Mouse (Mus musculus): ENCODE results near the gene Entpd6. TPM values are rescaled to one million over a fixed set of nuclear protein-coding genes. Genes with fewer than 3 reads are reported as not detected.
A peak's percentile ranks its signal among the peaks of the same experiment; 100 is the strongest.

Entpd6 gene
- polyA plus RNA-seq, 1 experiment from 2014 or later, result 31.2 TPM

DNA sequence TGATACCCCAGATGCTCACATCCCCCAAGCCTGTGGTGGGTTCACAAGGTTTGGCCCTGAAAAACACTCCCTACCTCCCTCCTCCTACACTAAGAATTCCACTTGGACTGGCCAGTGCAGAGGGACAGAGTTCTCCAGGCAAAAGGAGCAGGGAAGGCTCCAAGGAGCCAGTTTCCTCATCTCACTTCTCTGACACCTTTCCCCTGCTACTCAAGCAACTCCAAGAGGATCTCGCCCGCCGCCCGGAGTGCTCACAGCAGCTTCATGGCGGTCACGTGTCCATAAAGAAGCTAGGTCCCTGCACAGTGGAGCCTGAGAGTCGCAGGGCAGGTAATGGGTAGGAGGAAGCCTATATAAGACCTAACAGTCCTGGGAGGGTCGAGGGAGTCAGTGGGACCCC lies 23.2 kb downstream of the Entpd6 start:
- Histone ChIP-seq H3K9me3 (ENCODE audit: control insufficient read depth, low read length) (no peaks in the 10 kb centered on the region), H3K36me3 (ENCODE audit: control insufficient read depth, insufficient read depth, low read length) (peaks cover 3% of the 10 kb centered on the region; the same call in 1 of the 2 replicates), H3K4me1 (ENCODE audit: control insufficient read depth, insufficient read depth, low read length) (no peaks in the 10 kb centered on the region), H3K27ac (ENCODE audit: low read depth, low read length) (no peak overlapping the region), H3K9ac (ENCODE audit: low read length) (no peak overlapping the region), H3K27me3 (ENCODE audit: control insufficient read depth, insufficient read depth, low read length) (no peaks in the 10 kb centered on the region), H3K4me2 (ENCODE audit: low read depth) (no peak overlapping the region), H3K4me3 (ENCODE audit: low read depth, low read length) (no peak overlapping the region)
- DNase-seq (ENCODE audit: low spot score) (no peak), ATAC-seq (ENCODE audit: insufficient read depth, low FRiP score, low TSS enrichment) (no peak)
- WGBS, result 92% methylated on average over 8 of the region's 8 CpGs

DNA sequence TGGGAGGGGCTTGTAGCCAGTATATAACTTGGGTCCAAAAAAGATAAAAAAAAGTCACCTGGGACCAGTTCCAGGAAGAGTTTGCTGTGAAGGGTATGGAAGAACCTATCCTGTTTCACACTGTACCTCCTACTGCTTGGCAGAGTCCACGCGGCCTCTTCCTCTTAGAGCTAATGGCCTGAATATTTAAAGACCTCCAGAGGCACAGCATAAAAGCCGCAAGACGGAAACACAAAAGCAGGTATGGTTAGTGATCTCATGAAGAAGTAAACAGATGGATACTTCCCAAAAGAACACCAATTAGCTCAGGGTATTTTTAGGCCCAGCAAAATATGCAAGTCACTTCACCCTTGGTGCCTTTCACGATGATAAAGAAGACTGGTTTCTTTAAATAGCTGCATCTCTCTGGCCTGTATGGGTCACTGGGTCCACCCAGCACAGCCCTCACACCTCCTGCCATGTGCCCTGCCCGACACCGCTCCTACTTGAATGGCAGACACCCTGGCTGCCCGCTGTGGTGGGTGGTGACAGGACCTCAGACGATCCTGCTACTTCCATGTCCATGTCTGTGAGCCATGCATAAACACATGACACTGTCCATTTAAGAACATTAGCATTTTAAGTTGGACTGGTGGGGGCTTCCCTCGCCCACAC lies 23.8 kb downstream of the Entpd6 start:
- DNase-seq (ENCODE audit: low spot score), result no peak
- Histone ChIP-seq H3K27me3 (ENCODE audit: control insufficient read depth, insufficient read depth, low read length) (no peaks in the 10 kb centered on the region), H3K4me3 (ENCODE audit: low read depth, low read length) (no peak overlapping the region), H3K9ac (ENCODE audit: low read length) (no peak overlapping the region), H3K4me1 (ENCODE audit: control insufficient read depth, insufficient read depth, low read length) (no peaks in the 10 kb centered on the region), H3K4me2 (ENCODE audit: low read depth) (no peak overlapping the region), H3K36me3 (ENCODE audit: control insufficient read depth, insufficient read depth, low read length) (peaks cover 3% of the 10 kb centered on the region; the same call in 1 of the 2 replicates), H3K9me3 (ENCODE audit: control insufficient read depth, low read length) (no peaks in the 10 kb centered on the region), H3K27ac (ENCODE audit: low read depth, low read length) (no peak overlapping the region)
- no peak for ATAC-seq (ENCODE audit: insufficient read depth, low FRiP score, low TSS enrichment)
- 82% methylated on average over 10 of the region's 10 CpGs for WGBS

DNA sequence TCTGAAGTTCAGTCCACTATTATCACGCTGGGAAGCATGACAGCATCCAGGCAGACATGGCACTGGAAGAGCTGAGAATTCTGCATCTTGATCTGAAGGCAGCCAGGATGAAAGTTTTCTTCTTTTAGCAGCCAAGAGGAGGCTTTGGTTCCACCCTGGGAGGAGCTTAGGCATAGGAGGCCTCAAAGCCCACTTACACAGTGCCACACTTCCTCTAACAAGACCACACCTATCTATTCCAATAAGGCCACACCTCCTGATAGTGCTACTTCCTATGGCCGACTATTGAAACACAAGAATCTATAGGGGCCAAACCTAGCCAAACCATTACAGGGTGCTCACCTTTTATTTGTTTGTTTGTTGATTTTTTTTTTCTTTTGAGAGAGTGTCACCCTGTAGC lies 34.0 kb downstream of the Entpd6 start:
- WGBS, result 81% methylated on average over 2 of the region's 2 CpGs
- H3K27me3 ChIP-seq (ENCODE audit: control insufficient read depth, insufficient read depth, low read length), result no peaks in the 10 kb centered on the region
- H3K36me3 ChIP-seq (ENCODE audit: control insufficient read depth, insufficient read depth, low read length), result no peaks in the 10 kb centered on the region
- DNase-seq (ENCODE audit: low spot score) (no peak), ATAC-seq (ENCODE audit: insufficient read depth, low FRiP score, low TSS enrichment) (no peak)
- H3K4me1 ChIP-seq (ENCODE audit: control insufficient read depth, insufficient read depth, low read length), result peaks cover 4% of the 10 kb centered on the region
- H3K9ac ChIP-seq (ENCODE audit: low read length), result no peak overlapping the region
- no peak overlapping the region for H3K4me3 ChIP-seq (ENCODE audit: low read depth, low read length)
- no peaks in the 10 kb centered on the region for H3K9me3 ChIP-seq (ENCODE audit: control insufficient read depth, low read length)
- no peak overlapping the region for H3K27ac ChIP-seq (ENCODE audit: low read depth, low read length)
- no peak overlapping the region for H3K4me2 ChIP-seq (ENCODE audit: low read depth)

DNA sequence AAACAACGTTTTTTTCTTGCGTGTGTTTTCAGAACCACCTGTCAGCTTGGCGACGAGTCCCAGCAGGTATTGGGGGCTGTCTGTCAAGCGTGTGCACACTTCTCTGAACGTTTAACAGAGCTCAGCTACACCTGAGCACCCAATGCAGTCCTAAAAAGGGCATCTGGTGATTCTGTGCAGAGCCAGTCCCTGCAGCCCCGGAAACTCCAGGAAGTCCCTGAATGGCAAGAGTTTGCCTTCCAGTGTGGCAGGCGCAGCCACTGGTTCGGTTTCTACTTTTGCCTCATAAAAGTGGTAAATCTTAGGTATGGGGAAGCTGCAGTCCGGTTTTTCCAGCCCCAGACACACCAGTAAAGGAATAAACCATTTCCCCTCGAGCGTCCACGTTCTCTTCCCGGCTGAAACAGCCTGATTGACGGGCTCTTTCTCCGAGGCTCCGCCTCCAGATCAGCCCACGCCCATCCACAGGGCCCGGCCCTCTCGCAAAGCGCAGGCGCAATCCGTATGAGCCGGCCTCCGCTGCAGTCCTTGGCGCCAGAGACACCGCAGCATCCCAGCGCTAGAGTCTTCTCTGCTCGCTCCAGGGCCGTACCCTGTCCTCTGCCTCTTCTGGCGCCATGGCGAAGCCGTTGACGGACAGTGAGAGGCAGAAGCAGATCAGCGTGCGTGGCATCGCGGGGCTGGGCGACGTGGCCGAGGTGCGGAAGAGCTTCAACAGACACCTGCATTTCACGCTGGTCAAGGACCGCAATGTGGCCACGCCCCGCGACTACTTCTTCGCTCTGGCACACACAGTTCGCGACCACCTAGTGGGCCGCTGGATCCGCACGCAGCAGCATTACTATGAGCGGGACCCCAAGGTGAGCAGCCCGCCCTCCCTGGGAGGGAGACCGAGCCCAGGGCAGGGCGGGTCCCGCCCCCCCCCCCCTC lies 37.7 kb downstream of the Entpd6 start, which contains the start of gene Pygb:
Gene Pygb (plus strand): TSS at position 485 of the 930 bp plus-strand sequence.
- Histone ChIP-seq H3K4me2 (ENCODE audit: low read depth) (peak within 1 kb of the TSS; percentile 92), H3K36me3 (ENCODE audit: control insufficient read depth, insufficient read depth, low read length) (no peaks in the 10 kb centered on the region), H3K9me3 (ENCODE audit: control insufficient read depth, low read length) (no peaks in the 10 kb centered on the region), H3K9ac (ENCODE audit: low read length) (peak within 1 kb of the TSS; percentile 62), H3K4me1 (ENCODE audit: control insufficient read depth, insufficient read depth, low read length) (peaks cover 8% of the 10 kb centered on the region), H3K4me3 (ENCODE audit: low read depth, low read length) (peak within 1 kb of the TSS; percentile 84), H3K27me3 (ENCODE audit: control insufficient read depth, insufficient read depth, low read length) (no peaks in the 10 kb centered on the region), H3K27ac (ENCODE audit: low read depth, low read length) (no peak within 1 kb of the TSS)
- DNase-seq (ENCODE audit: low spot score) (peak; percentile 93), ATAC-seq (ENCODE audit: insufficient read depth, low FRiP score, low TSS enrichment) (peak; percentile 97)
- 3% methylated on average over 57 of the region's 58 CpGs for WGBS

DNA sequence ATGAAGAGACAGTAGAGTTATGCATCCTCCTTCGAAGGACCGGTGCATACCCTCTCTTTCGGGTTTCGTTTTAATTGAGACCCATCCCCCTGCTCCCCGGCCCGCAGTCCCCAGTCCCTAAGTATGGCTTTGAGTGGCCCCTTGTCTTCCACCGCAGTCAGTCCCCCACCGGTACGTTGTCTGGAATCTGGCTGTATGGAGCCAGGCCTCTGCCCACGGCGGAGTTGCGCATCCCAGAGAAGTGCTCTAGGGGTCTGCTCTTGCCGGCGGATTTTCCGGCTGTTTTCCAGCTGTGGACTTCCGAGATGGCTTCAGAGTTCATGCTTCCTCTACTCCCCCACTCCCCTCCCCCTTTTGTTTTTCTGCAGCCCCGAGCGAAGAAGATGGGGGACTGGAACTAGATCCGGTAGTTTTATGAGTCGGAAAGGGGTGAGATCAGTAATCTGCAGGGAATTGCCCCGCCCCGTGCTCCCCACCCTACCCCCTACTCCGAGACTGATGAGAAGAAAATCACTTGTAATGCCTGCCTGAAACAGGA lies 38.5 kb downstream of the Entpd6 start:
- H3K4me3 ChIP-seq (ENCODE audit: low read depth, low read length), result peak overlapping the region; percentile 84
- ATAC-seq (ENCODE audit: insufficient read depth, low FRiP score, low TSS enrichment) (peak; percentile 14), DNase-seq (ENCODE audit: low spot score) (peak; percentile 58)
- H3K4me2 ChIP-seq (ENCODE audit: low read depth), result peak overlapping the region; percentile 92
- no peaks in the 10 kb centered on the region for H3K27me3 ChIP-seq (ENCODE audit: control insufficient read depth, insufficient read depth, low read length)
- H3K9ac ChIP-seq (ENCODE audit: low read length), result peak overlapping the region; percentile 62
- peaks cover 8% of the 10 kb centered on the region for H3K4me1 ChIP-seq (ENCODE audit: control insufficient read depth, insufficient read depth, low read length)
- under 1% methylated on average over 23 of the region's 23 CpGs for WGBS
- no peaks in the 10 kb centered on the region for H3K36me3 ChIP-seq (ENCODE audit: control insufficient read depth, insufficient read depth, low read length)
- H3K27ac ChIP-seq (ENCODE audit: low read depth, low read length), result no peak overlapping the region
- no peaks in the 10 kb centered on the region for H3K9me3 ChIP-seq (ENCODE audit: control insufficient read depth, low read length)

DNA sequence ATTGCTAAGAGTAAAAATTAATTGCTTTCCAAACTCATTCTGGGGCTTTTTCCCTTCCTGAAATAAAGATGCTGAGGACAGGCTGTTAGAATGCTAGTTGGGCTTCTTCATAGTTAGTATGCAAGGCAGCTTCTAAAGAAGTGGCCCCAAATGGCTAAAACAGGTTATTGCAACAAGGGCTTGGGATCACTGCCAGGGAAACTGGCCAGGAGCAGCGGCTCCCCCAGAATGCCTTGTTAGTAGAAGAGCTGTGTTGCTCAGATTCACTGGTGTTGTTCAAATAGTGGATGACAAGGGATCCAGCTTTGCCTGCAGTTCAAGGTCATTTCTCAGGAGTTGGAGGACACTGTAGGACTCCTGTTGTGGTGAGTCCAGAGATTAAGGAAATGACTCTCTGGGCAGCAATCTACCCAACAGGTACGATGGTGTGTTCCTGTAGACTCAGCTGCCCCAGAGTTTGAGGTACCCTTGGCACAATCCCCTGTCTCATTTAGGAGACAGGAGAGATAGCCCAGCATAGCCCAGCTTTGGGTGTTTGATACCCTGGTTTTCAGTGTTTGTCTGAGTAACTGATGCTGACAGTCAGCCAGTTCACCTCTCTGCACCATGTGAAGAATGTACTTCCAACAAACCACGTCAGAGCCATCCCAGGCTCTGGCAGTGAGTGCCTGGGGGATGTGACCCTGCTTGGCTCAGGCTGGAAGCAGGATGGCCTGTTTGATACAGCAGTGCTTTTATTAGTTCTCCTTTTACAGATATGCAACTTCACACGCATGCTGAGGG lies 40.1 kb downstream of the Entpd6 start:
- Histone ChIP-seq H3K9ac (ENCODE audit: low read length) (no peak overlapping the region), H3K4me3 (ENCODE audit: low read depth, low read length) (no peak overlapping the region), H3K27me3 (ENCODE audit: control insufficient read depth, insufficient read depth, low read length) (no peaks in the 10 kb centered on the region), H3K4me2 (ENCODE audit: low read depth) (no peak overlapping the region), H3K36me3 (ENCODE audit: control insufficient read depth, insufficient read depth, low read length) (no peaks in the 10 kb centered on the region), H3K9me3 (ENCODE audit: control insufficient read depth, low read length) (no peaks in the 10 kb centered on the region), H3K27ac (ENCODE audit: low read depth, low read length) (no peak overlapping the region), H3K4me1 (ENCODE audit: control insufficient read depth, insufficient read depth, low read length) (peaks cover 8% of the 10 kb centered on the region)
- ATAC-seq (ENCODE audit: insufficient read depth, low FRiP score, low TSS enrichment), result no peak
- DNase-seq (ENCODE audit: low spot score), result no peak
- 82% methylated on average over 4 of the region's 4 CpGs for WGBS

DNA sequence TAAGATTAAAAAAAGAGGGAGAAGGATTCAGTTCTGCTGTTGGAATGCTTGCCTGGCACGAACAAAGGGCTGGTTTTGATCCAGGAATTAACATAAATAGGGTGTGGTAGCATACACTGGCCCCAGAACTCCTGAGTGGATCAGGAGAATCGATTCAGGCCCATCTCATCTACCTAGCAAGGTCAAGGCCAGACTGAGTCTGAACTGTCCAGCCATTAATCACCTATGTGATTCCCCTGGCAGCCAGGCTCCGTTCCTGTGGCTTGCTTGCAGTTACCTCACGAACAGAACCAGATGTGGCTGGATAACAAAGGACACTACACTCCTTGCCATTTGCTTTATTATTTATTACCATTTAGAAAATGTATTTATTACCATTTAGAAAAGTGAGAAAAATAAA lies 44.5 kb downstream of the Entpd6 start:
- H3K27ac ChIP-seq (ENCODE audit: low read depth, low read length), result no peak overlapping the region
- DNase-seq (ENCODE audit: low spot score), result no peak
- H3K4me3 ChIP-seq (ENCODE audit: low read depth, low read length), result no peak overlapping the region
- H3K4me1 ChIP-seq (ENCODE audit: control insufficient read depth, insufficient read depth, low read length), result no peaks in the 10 kb centered on the region
- H3K27me3 ChIP-seq (ENCODE audit: control insufficient read depth, insufficient read depth, low read length), result no peaks in the 10 kb centered on the region
- H3K9ac ChIP-seq (ENCODE audit: low read length), result no peak overlapping the region
- ATAC-seq (ENCODE audit: insufficient read depth, low FRiP score, low TSS enrichment), result no peak
- H3K9me3 ChIP-seq (ENCODE audit: control insufficient read depth, low read length), result no peaks in the 10 kb centered on the region
- H3K4me2 ChIP-seq (ENCODE audit: low read depth), result no peak overlapping the region
- H3K36me3 ChIP-seq (ENCODE audit: control insufficient read depth, insufficient read depth, low read length), result no peaks in the 10 kb centered on the region
- WGBS, result 58% methylated on average over 4 of the region's 4 CpGs

DNA sequence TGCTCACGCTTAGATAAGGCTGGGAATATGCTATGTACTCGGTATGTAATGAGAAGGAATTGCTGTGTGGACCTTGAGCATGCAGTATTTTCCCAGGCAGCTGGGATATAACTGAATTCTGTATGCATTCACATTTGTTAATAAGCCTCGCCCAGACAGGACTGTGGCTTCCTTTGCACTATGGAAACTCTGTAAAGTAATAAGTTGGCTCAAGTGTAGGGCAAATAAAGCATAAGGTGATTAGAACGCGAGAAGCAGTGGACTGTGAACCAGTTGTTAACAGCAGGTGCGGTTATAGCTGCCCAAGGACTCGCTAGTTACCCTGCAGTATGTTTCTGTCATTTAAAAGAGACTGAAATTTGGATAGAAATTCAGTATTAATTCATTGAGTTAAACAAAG lies 49.2 kb downstream of the Entpd6 start:
- Histone ChIP-seq H3K4me2 (ENCODE audit: low read depth) (no peak overlapping the region), H3K4me1 (ENCODE audit: control insufficient read depth, insufficient read depth, low read length) (no peaks in the 10 kb centered on the region), H3K4me3 (ENCODE audit: low read depth, low read length) (no peak overlapping the region), H3K9me3 (ENCODE audit: control insufficient read depth, low read length) (no peaks in the 10 kb centered on the region), H3K27me3 (ENCODE audit: control insufficient read depth, insufficient read depth, low read length) (no peaks in the 10 kb centered on the region), H3K9ac (ENCODE audit: low read length) (no peak overlapping the region), H3K36me3 (ENCODE audit: control insufficient read depth, insufficient read depth, low read length) (no peaks in the 10 kb centered on the region), H3K27ac (ENCODE audit: low read depth, low read length) (no peak overlapping the region)
- WGBS, result 92% methylated on average over 7 of the region's 7 CpGs
- DNase-seq (ENCODE audit: low spot score), result no peak
- no peak for ATAC-seq (ENCODE audit: insufficient read depth, low FRiP score, low TSS enrichment)

Data from neural tube, embryonic 11.5 days (tissue).